ENCODE assay signal across 10 mouse cellular contexts in the genomic region with DNA sequence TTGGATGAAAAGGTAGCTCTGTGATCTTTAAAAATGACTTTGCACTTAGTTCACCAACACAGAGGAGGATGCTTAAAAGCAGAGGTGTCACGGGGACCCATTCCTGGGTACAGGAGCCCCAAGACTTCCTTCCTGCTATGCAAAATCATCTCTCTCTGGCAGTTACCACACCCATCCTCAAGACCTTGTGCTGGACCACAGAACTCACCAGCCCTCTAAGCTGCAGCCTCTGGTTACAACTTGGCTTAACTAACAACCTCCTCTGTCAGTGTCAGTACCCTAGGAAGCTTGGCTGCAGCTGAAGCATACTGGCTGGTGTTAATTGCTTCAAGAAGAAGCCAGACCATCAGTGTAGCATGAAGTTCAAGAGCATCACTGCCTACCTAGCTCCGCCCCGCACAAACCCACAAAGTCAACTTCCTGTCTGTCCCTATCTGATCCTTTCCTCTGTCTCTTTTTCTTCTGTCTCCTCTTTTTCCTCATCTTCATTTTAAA. TPM values are rescaled to one million over a fixed set of nuclear protein-coding genes. Genes with fewer than 3 reads are reported as not detected.
A peak's percentile ranks its signal among the peaks of the same experiment; 100 is the strongest.
DNase-seq lines count a peak whose midpoint lies in the region; ATAC-seq and TF ChIP-seq lines count a peak whose summit lies in the region.
"Had no signal": no experiment of that assay in that cellular context is flagged by ENCODE, and none has a peak within 500 bp of the region (broad histone marks: within the 10 kb centered on the region; RNA-seq: fewer than 3 reads in every experiment).

No protein-coding gene starts in this region.

- peak; percentile 45 for ATAC-seq in granulocyte monocyte progenitor cell, adult 5-6 weeks (replicated peaks; ENCODE audit: poor library complexity, severe bottlenecking)

- no peaks in the 10 kb centered on the region for H3K27me3 ChIP-seq in small intestine, adult 2 months (ENCODE audit: control insufficient read depth, insufficient read depth, low read length)
- H3K27me3 ChIP-seq in cerebellum, adult 2 months (ENCODE audit: control insufficient read depth, insufficient read depth, low read length) = no peaks in the 10 kb centered on the region
- H3K27me3 ChIP-seq: hindbrain, embryonic 12.5 days had no signal

- H3K4me3 ChIP-seq in small intestine, adult 2 months (ENCODE audit: low read depth, low read length) = no peak overlapping the region
- no peak overlapping the region for H3K4me3 ChIP-seq in cerebellum, adult 2 months (replicated peaks; ENCODE audit: insufficient read depth, low read depth, low read length)
- H3K4me3 ChIP-seq: hindbrain, embryonic 12.5 days had no signal

- H3K36me3 ChIP-seq in small intestine, adult 2 months (ENCODE audit: control insufficient read depth, insufficient read depth, low read length) = no peaks in the 10 kb centered on the region
- H3K36me3 ChIP-seq: hindbrain, embryonic 12.5 days had no signal

- H3K4me1 ChIP-seq in small intestine, adult 2 months (ENCODE audit: control insufficient read depth, insufficient read depth, insufficient read length, low read length) = peaks cover 18% of the 10 kb centered on the region
- no peaks in the 10 kb centered on the region for H3K4me1 ChIP-seq in cerebellum, adult 2 months (ENCODE audit: control insufficient read depth, insufficient read depth, low read length)

- TF ChIP-seq CTCF in small intestine, adult 2 months (IDR thresholded peaks at IDR 0.05; ENCODE audit: extremely low read depth, insufficient read length, insufficient replicate concordance, low read depth, low read length) = no peak
- TF ChIP-seq CTCF in cerebellum, adult 2 months (IDR thresholded peaks at IDR 0.05; ENCODE audit: borderline replicate concordance, insufficient read depth, low read depth, low read length) = no peak

- DNase-seq in B cell, adult 2 months = peak; percentile 78 to 79
- DNase-seq in CD8-positive naive resting alpha-beta T cell, adult 2 months (ENCODE audit: low read depth in 2 of 2, low spot score in 2 of 2) = peak; percentile 52 to 65
- DNase-seq in cerebellum, adult 2 months = no peak
- no peak for DNase-seq in MN1 (ENCODE audit: low spot score)
- DNase-seq in right cerebral cortex, postnatal 25 days = no peak
- no peak for DNase-seq in layer of hippocampus, adult 9-11 months
- DNase-seq: lung, embryonic 14.5 days had no signal

- no peak for TF ChIP-seq POLR2A in small intestine, adult 2 months (IDR thresholded peaks at IDR 0.05; ENCODE audit: low read depth, low read length)
- TF ChIP-seq POLR2A in cerebellum, adult 2 months (IDR thresholded peaks at IDR 0.05; ENCODE audit: borderline replicate concordance, insufficient read depth, low read length) = no peak

- H3K27ac ChIP-seq in small intestine, adult 2 months (ENCODE audit: insufficient read depth, low read depth, low read length) = peak overlapping the region; percentile 42
- no peak overlapping the region for H3K27ac ChIP-seq in cerebellum, adult 2 months (ENCODE audit: insufficient read depth, low read length)
- H3K27ac ChIP-seq: hindbrain, embryonic 12.5 days had no signal

- 79% methylated on average over 3 of the region's 3 CpGs for WGBS in small intestine, adult 2 months
- 95% methylated on average over 3 of the region's 3 CpGs for WGBS in cerebellum, adult 2 months

RNA-seq across cellular contexts. Expression of gene Ankrd44, which starts 12.8 kb away (rescaled TPM):
- 99.4 and 128 TPM in 2 replicates for total RNA-seq in granulocyte monocyte progenitor cell, adult 5-6 weeks (2014; fragmentation: Nextera tagmentation)
- 77.5 and 82.6 TPM in 2 replicates for total RNA-seq in granulocyte monocyte progenitor cell, adult 5-6 weeks (2017)
- polyA plus RNA-seq in small intestine, adult 2 months (2012; rRNA removed) = 3.7 and 4.2 TPM in 2 replicates
- 18.6 and 19.4 TPM in 2 replicates for polyA plus RNA-seq in cerebellum, adult 2 months (2012; rRNA removed)

Comparison
In these comparisons a context has a peak if more than half of its experiments do, and no peak if none do; other contexts are left out.
1. DNase-seq: peak in B cell, adult 2 months (2 of 2) and CD8-positive naive resting alpha-beta T cell, adult 2 months (2 of 2); none in cerebellum, adult 2 months (0 of 2), MN1 (single experiment), right cerebral cortex, postnatal 25 days (single experiment) and layer of hippocampus, adult 9-11 months (single experiment).